Mouse (Mus musculus) bone marrow, adult 2 months (tissue): ENCODE measurements around the gene Stk11.

ENCODE experiments used
- CTCF ChIP-seq: fragments of 200-500 bp; IDR thresholded peaks from 2 replicates; pipeline ENCODE4 v1.5.1; 2011; ENCODE audit warnings: low read length, control low read depth; ENCODE audit not compliant: control insufficient read depth, insufficient read depth
- POLR2A ChIP-seq: fragments of 200-500 bp; IDR thresholded peaks from 2 replicates; pipeline ENCODE4 v1.6.1; 2011; ENCODE audit warnings: low read depth, mild to moderate bottlenecking, control low read depth, low read length, borderline replicate concordance; ENCODE audit not compliant: control insufficient read depth

DNA sequence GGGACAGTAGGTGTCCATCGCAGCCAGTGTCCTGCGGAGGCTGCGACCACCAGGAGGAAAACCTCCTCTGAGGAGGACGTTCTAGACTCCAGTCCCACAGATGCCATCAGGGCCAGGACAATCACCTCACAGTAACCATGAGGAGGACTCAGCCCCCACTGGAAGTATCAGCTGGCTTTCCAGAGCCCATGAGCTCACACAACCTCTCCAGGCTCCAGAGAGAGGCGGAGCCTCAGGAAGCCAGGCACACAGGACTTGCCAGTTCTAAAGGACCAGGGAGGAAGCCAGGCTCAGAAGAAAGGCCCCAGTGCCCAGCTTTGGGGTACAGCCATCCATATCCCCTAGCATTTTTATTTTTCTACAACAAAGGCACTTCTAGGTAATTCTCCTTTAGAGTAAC is 20.1 kb upstream of the Stk11 start:
- TF ChIP-seq POLR2A (no peak), CTCF (no peak)
